In the genomic region with DNA sequence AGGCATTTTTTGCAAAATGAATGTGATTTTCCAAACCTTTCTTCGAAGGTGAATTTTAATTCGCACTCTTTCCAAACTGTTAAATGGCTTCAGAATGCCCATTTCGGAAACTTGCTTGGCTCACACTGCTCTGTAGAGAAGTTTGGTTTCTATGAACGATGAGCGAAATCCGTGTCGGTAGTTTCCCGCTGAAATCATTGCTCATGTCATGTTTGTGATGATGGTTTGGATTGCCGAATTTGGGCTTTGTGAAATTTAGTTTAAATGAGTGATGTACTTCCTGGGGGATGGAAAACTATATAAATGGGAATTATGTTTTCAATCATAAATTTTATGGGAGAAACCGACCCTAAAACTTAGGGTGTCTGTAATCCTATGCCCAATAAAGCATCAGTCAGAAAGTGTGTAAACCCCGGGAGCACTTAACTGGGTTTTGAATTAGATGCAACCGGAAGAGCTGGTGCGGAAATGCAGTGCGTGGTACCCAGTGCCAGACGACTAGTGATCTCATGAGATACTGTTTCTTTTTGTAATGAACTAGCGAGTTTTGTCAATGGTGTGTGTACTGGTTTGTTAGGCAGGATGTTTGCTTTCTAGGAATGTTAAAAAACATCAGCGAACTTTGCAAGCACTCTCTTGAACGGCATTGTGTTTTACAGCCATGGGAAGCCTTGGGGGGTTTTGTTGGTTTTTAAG, we compare ENCODE assay signal across 8 mouse cellular contexts. TPM values are rescaled to one million over a fixed set of nuclear protein-coding genes. Genes with fewer than 3 reads are reported as not detected.
DNase-seq lines count a peak whose midpoint lies in the region; ATAC-seq and TF ChIP-seq lines count a peak whose summit lies in the region.

No protein-coding gene starts in this region.

- 3% methylated on average over 18 of the region's 18 CpGs for WGBS in heart, embryonic 13.5 days
- 1% methylated on average over 18 of the region's 18 CpGs for WGBS in forebrain, postnatal 0 days
- WGBS in liver, postnatal 0 days (ENCODE audit: insufficient replicate concordance) = 2% methylated on average over 18 of the region's 18 CpGs

- peaks cover 39% of the 10 kb centered on the region for H3K36me3 ChIP-seq in heart, embryonic 13.5 days
- peaks cover 24% of the 10 kb centered on the region for H3K36me3 ChIP-seq in forebrain, postnatal 0 days (ENCODE audit: insufficient read depth)
- H3K36me3 ChIP-seq in liver, postnatal 0 days (replicated peaks; ENCODE audit: insufficient read depth, low read length) = peaks cover 21% of the 10 kb centered on the region

- peak overlapping the region; percentile 99 for H3K27ac ChIP-seq in heart, embryonic 13.5 days (replicated peaks)
- peak overlapping the region; percentile 99 for H3K27ac ChIP-seq in forebrain, postnatal 0 days (ENCODE audit: low read depth, low read length)
- peak overlapping the region; percentile 99 for H3K27ac ChIP-seq in liver, postnatal 0 days (ENCODE audit: low read depth)

- H3K27me3 ChIP-seq in heart, embryonic 13.5 days (replicated peaks) = no peaks in the 10 kb centered on the region
- H3K27me3 ChIP-seq in forebrain, postnatal 0 days (ENCODE audit: insufficient read depth, low read length) = no peaks in the 10 kb centered on the region
- H3K27me3 ChIP-seq in liver, postnatal 0 days (ENCODE audit: insufficient read depth, low read length) = no peaks in the 10 kb centered on the region

- H3K9ac ChIP-seq in heart, embryonic 13.5 days = peak overlapping the region; percentile 98
- H3K9ac ChIP-seq in forebrain, postnatal 0 days = peak overlapping the region; percentile 97
- peak overlapping the region; percentile 99 for H3K9ac ChIP-seq in liver, postnatal 0 days (replicated peaks)

- no peak for DNase-seq in heart, postnatal 4 days
- DNase-seq in Muller cell, postnatal 12 days (ENCODE audit: inconsistent ontology term) = peak; percentile 26
- peak; percentile 29 for DNase-seq in forebrain, postnatal 0 days
- no peak for DNase-seq in liver, postnatal 0 days
- DNase-seq in adipocyte (ENCODE audit: low spot score) (no peak), MN1 (ENCODE audit: low spot score) (no peak)
- DNase-seq in spleen, adult 18-20 months = no peak

- no peaks in the 10 kb centered on the region for H3K9me3 ChIP-seq in heart, embryonic 13.5 days
- no peaks in the 10 kb centered on the region for H3K9me3 ChIP-seq in forebrain, postnatal 0 days (ENCODE audit: low read length)
- H3K9me3 ChIP-seq in liver, postnatal 0 days (ENCODE audit: low read length) = no peaks in the 10 kb centered on the region

- H3K4me2 ChIP-seq in heart, embryonic 13.5 days = peak overlapping the region; percentile 92
- peak overlapping the region; percentile 84 for H3K4me2 ChIP-seq in forebrain, postnatal 0 days (ENCODE audit: low read depth)
- peak overlapping the region; percentile 71 for H3K4me2 ChIP-seq in liver, postnatal 0 days (ENCODE audit: low read depth, low read length)

- TF ChIP-seq EP300 in liver, postnatal 0 days (IDR thresholded peaks at IDR 0.05; ENCODE audit: low read depth) = no peak

- ATAC-seq in heart, embryonic 13.5 days (ENCODE audit: extremely low read depth, insufficient number of reproducible peaks, low FRiP score, low TSS enrichment) = no peak
- ATAC-seq in forebrain, postnatal 0 days = no peak
- ATAC-seq in liver, postnatal 0 days = no peak

- H3K4me3 ChIP-seq in heart, embryonic 13.5 days = peak overlapping the region; percentile 94
- peak overlapping the region; percentile 93 for H3K4me3 ChIP-seq in forebrain, postnatal 0 days (ENCODE audit: low read depth, low read length)
- peak overlapping the region; percentile 74 for H3K4me3 ChIP-seq in liver, postnatal 0 days (ENCODE audit: low read depth, low read length)

- no peak for TF ChIP-seq CTCF in forebrain, postnatal 0 days (IDR thresholded peaks at IDR 0.05; ENCODE audit: low read depth)
- no peak for TF ChIP-seq CTCF in liver, postnatal 0 days (IDR thresholded peaks at IDR 0.05; ENCODE audit: low read depth)

- H3K4me1 ChIP-seq in heart, embryonic 13.5 days = peaks cover 24% of the 10 kb centered on the region
- peaks cover 4% of the 10 kb centered on the region for H3K4me1 ChIP-seq in forebrain, postnatal 0 days (ENCODE audit: insufficient read depth)
- peaks cover 19% of the 10 kb centered on the region for H3K4me1 ChIP-seq in liver, postnatal 0 days (ENCODE audit: insufficient read depth)

RNA-seq across cellular contexts. Expression of gene Sephs1, which starts 1.8 kb away (rescaled TPM):
- polyA plus RNA-seq in heart, embryonic 13.5 days (2015; fragmentation: Nextera tagmentation; extraction: Ambion mirVana) = 44.2 and 45.3 TPM in 2 replicates
- total RNA-seq in heart, postnatal 4 days (2021) = 10 to 100 TPM; 41.7 to 42.0 TPM
- 62.0 and 78.4 TPM in 2 replicates for total RNA-seq in forebrain, postnatal 0 days (2014; rRNA removed)
- 35.3 and 40.2 TPM in 2 replicates for polyA plus RNA-seq in forebrain, postnatal 0 days (2015; fragmentation: Nextera tagmentation; extraction: Ambion mirVana)
- 22.2 and 23.8 TPM in 2 replicates for polyA plus RNA-seq in liver, postnatal 0 days (2015; fragmentation: Nextera tagmentation; extraction: Ambion mirVana)

RNA-seq across cellular contexts. Expression of gene Phyh, which starts 35.7 kb away (rescaled TPM):
- polyA plus RNA-seq in heart, embryonic 13.5 days (2015; fragmentation: Nextera tagmentation; extraction: Ambion mirVana) = 134 and 148 TPM in 2 replicates
- total RNA-seq in heart, postnatal 4 days (2021) = 100 to 1,000 TPM; 293 to 306 TPM
- 43.3 and 46.7 TPM in 2 replicates for total RNA-seq in forebrain, postnatal 0 days (2014; rRNA removed)
- 65.7 and 80.5 TPM in 2 replicates for polyA plus RNA-seq in forebrain, postnatal 0 days (2015; fragmentation: Nextera tagmentation; extraction: Ambion mirVana)
- polyA plus RNA-seq in liver, postnatal 0 days (2015; fragmentation: Nextera tagmentation; extraction: Ambion mirVana) = 608 and 753 TPM in 2 replicates

Comparison
In these comparisons a context has a peak if more than half of its experiments do, and no peak if none do; other contexts are left out.
1. DNase-seq: peak in Muller cell, postnatal 12 days (single experiment) and forebrain, postnatal 0 days (single experiment); none in heart, postnatal 4 days (single experiment), liver, postnatal 0 days (single experiment), adipocyte (single experiment), MN1 (single experiment) and spleen, adult 18-20 months (0 of 2).
2. Peak in every context shown above with its lines, with median percentiles within 50 percentile points of each other: H3K27ac ChIP-seq, H3K4me2 ChIP-seq, H3K4me3 ChIP-seq and H3K9ac ChIP-seq.